Mouse (Mus musculus): ENCODE measurements around the gene Nmbr.

Gene Nmbr

DNA sequence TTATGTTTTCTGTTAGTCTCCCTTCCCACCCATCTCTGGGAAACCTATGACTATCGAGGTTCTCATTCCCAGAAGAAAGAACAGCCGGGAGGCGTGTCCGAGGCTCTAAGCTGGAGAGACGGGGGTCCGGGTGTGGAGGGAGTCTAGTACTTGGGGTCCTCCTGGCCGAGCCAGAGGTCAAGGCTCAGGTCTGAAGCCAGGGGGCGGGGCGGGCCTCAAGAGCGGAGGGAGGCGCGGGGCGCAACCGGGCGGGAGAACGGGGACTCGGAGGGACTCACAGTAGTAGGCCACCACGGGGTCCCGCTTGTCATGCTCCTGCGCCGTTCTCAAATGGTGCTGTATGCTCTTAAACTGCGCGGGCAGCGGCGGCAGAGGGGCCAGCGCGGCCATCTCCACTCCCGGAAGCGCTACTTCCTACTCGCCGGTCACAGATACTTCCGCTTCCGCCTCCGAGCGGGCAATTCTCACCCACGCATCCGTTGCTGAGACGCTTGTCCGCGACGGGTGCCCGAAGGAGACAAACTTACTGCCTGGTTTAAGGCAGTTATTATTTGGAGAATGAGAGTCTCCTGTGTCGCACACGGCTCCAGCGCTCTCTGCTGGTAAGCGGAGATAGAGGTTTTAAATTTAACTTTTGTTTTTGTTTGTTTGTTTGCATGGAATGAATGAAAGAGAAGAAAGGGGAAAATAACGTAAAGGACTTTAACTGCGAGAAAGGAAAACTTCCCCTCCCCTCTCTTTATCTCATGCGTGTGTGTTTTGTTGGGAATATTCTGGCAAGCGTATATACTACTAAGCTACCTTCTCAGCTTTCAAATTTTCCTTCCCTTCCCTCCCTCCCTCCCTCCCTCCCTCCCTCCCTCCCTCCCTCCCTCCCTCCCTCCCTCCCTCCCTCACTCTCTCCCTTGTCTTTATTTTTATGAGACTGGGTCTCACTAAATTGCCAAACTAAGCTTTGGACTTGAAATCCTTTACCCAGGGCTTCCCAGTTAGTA lies at the start of gene Nmbr, which contains the start of gene Vta1:
Gene Nmbr (plus strand): TSS at position 520 of the 995 bp plus-strand sequence.
Gene Vta1 (minus strand): TSS at position 489 of the 995 bp plus-strand sequence.
- peak; percentile 96 for DNase-seq (ENCODE audit: low read depth, low spot score)

DNA sequence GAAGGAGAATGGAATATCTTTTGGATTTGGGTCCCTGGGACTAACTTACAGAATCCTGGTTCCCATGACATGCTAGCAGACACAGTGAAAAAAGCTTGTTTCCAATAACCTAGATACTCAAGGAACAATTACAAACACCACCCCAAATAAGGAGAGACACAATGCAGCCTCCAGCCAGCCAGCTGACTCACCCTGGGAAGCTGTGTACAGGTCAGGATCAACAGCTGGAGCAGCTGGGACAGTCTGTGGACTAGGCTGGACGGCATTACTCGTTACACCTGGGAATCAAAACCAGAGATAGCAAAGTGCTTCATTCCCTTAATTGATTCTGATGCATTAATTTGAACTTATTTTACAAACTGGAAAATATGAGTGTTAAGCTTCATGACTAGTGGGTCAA lies 44.5 kb upstream of the Nmbr start:
- no peak for DNase-seq (ENCODE audit: low read depth, low spot score)

- DNase-seq (ENCODE audit: low read depth, low spot score) = no peak
Measured at GRCm38 (mm10) chr10:14666147-14666546, 39.2 kb upstream of the Nmbr start.

GRCm38 (mm10) chr10:14685663-14686062 lies 19.7 kb upstream of the Nmbr start:
- no peak for DNase-seq (ENCODE audit: low read depth, low spot score)

GRCm38 (mm10) chr10:14688785-14689442 lies 16.5 kb upstream of the Nmbr start:
- no peak for DNase-seq (ENCODE audit: low read depth, low spot score)

DNA sequence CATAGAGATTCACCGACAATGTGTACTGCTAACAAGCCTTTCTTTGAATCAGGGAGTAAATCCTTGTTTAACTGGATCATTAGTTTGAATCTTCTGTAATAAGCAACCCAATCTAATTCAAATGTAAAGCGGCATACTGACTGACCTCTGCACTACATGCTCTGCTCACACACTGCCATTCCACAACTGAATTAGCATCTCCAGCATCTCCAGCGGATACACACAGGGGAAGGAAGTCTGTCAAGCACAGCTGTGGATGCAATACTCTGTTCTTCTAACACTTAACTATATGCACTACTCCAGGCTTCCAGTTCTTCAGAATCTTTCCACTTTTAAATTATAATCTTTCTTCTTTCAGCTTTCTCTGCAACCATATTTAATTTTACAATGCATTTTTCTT lies 15.0 kb upstream of the Nmbr start:
- DNase-seq (ENCODE audit: low read depth, low spot score) = no peak

DNA sequence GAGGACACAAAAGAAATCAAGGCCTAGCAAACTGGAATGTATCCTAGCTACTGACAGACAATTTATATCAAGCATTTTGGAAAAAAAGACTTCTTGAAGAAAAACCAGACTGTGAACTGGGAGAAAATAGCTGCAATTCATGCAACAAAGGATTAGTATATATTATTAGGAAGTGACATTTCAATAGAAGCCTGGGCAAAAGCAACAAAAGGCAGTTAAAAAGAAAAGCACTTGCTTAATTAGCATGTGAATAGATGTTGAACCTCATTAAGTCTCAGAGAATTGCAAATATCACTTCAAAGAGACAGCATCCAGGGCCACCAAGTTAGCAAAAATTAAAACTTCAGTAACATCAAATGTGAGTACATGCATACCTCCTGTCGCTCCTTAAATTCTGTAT lies 2.2 kb upstream of the Nmbr start:
- no peak for DNase-seq (ENCODE audit: low read depth, low spot score)

GRCm38 (mm10) chr10:14703830-14704420 lies 1.5 kb upstream of the Nmbr start:
- no peak for DNase-seq (ENCODE audit: low read depth, low spot score)

DNA sequence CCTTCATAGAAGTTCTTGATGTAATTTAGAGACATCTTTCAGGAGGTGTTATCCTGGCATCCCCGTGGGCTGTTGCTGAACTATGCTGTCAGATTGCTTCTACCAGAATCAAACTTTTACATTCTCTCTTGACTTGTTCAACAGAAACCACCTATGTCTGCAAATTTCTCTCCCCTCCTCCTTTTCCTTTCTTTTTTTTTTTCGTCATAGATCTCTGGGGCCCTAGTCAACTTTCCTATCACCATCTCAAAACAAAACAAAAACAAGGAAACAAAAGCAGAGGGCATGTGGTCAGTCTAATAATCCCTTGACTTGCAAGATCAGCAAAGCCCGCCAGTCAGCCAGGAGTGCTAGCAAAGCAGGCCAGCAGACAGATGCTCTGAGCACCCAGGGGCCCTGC lies 12.7 kb downstream of the Nmbr start, which contains the start of gene Gje1:
Gene Gje1 (minus strand): TSS at position 101 of the 400 bp plus-strand sequence.
- DNase-seq (ENCODE audit: low read depth, low spot score) = no peak

DNA sequence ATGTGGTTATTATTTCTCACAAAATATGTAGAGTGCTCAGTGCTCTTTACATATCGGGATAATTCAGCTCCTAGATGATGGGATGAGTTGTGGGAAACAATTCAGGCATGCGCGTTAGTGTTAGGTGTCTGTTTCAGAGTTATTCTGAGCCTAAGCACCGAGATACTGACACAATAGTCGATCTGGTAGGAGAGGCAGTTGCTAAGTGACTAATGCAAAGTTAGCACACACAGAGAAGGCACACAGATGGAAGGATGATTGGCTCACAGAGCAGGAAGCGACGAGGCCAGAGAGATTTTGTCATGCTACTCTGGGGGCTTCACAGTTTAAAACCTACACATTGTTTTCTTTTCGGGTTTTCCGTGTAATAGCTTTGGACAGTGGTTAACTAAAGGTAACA lies 20.3 kb downstream of the Nmbr start:
- DNase-seq (ENCODE audit: low read depth, low spot score) = no peak

GRCm38 (mm10) chr10:14734285-14734684 lies 28.9 kb downstream of the Nmbr start:
- DNase-seq (ENCODE audit: low read depth, low spot score) = peak; percentile 62

DNA sequence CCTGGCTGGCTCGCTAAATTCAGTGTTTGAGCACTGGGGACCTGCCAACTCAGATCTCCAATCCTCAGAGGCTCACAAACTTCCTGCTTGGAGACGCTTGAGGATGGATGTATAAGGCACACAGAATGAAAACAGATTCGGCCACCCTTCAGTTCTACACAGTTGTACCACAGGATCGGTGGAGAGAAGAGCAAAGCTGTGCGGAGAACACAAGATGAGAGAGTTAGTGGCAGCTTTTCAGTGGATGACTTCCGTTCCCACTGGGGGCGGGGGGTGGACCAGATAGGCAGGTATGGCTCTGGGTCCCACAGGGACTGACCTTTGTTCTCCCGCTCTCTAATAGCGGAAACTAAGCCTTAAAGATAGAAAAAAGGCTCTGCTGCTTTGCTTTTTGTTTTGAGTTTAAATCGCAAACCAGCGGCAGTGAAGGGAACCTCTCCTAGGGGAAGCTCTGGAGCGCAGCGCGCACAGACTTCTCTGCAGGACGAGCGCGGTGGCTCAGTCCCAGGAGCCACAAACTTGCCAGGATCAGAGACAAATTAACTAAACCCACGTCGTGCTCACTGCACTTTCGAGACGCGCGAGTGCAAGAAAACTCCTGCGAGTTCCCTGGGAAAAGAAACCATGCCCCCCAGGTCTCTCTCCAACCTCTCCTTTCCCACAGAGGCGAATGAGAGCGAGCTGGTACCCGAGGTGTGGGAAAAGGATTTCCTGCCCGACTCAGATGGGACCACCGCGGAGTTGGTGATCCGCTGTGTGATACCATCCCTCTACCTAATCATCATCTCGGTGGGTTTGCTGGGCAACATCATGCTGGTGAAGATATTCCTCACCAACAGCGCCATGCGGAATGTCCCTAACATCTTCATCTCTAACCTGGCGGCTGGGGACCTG lies 54.5 kb downstream of the Nmbr start:
- DNase-seq (ENCODE audit: low read depth, low spot score) = no peak

DNA sequence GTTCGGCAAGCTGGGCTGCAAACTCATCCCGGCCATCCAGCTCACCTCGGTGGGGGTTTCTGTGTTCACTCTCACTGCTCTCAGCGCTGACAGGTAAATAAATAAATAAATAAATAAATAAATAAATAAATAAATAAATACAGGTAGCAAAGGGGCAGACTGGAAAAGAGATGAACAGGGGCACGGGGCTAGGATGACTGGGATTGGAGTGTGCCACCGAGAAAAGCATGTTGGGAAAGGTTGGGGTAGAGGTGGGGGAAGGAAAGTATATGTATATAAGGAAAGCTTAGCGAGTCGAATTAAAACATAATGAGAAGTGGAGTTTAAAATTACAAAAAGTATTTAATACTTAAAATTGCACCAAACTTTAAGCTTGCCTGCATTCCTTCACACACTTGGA lies 55.2 kb downstream of the Nmbr start:
- no peak for DNase-seq (ENCODE audit: low read depth, low spot score)

GRCm38 (mm10) chr10:14770227-14770910 lies 65.0 kb downstream of the Nmbr start:
- DNase-seq (ENCODE audit: low read depth, low spot score) = no peak

- DNase-seq (ENCODE audit: low read depth, low spot score) = no peak
Measured at GRCm38 (mm10) chr10:14774499-14774898, 69.1 kb downstream of the Nmbr start.

- DNase-seq (ENCODE audit: low read depth, low spot score) = no peak
Measured at GRCm38 (mm10) chr10:14789969-14790368, 84.6 kb downstream of the Nmbr start.

DNA sequence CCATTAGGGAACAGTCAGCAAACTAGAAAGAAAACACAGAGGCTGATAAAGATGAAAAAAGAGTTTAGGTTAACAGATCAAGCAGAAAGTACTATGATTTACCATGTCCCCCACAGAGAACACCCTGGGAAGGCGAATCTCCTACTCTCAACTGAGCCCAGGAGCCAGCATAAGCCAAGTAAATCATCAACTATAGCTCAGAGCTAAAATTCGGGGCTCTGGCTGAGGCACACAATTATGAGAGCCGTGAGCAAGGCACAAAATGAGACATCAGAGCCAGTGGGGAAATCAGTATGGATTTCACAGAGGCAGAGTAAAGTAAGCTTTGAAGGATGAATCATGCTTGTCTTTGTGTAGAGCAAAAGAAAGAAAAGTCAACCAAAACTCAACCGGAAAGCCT lies 111.6 kb downstream of the Nmbr start:
- DNase-seq (ENCODE audit: low read depth, low spot score) = no peak
